Mouse (Mus musculus) spleen, adult 2 months (tissue): ENCODE results near the gene Alox5.

Experiments used
- CTCF ChIP-seq: fragments of 200-500 bp; IDR thresholded peaks from 2 replicates; pipeline ENCODE4 v1.5.1; 2011; ENCODE audit warnings: mild to moderate bottlenecking, inconsistent platforms; ENCODE audit not compliant: insufficient read depth, insufficient read length, insufficient replicate concordance; ENCODE audit errors: extremely low read depth
- POLR2A ChIP-seq: fragments of 200-500 bp; IDR thresholded peaks from 2 replicates; pipeline ENCODE4 v1.6.1; 2011; ENCODE audit warnings: low read depth, low read length, inconsistent platforms

GRCm38 (mm10) chr6:116455781-116456180, 5.2 kb downstream of the Alox5 start:
- TF ChIP-seq CTCF (no peak), POLR2A (no peak)
